Mouse (Mus musculus): Measurements from ENCODE around the gene Hadha.

DNA sequence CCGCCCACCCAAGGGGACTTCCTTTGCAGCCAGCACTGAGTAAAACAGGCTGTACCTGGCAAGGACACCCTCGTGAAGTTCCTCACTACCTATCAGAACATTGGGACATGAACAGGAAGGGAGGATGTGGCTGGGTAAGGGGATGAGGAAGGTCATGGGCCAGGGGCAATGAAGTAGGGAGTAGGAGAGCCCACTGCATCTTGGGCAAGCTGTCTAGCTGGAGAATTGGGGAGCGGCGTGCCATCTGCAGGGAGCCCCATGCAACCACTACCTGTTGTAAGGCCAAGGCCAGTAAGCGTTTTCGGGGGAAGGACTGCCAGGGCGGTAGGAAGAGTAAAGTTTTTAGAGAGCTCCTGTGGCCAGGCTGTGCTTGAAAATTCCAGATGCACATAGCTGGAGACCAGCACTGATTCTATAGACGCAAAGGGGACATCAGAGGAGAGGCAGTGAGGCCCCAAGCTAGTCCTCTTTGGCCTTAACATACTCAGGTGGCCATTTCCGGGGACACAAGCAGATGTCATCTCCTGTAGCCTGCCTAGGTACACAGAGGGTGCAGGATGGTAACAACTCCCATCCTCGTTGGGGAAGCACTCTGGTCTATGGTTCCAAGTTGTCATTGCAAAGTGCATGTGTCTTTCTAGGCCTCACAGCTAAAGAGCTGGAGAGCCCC is 48.4 kb upstream of the Hadha start:
- no peak for TF ChIP-seq CTCF (IDR thresholded peaks at IDR 0.05; ENCODE audit: low read depth, low read length)
- TF ChIP-seq POLR2AphosphoS5 (IDR thresholded peaks at IDR 0.05; ENCODE audit: insufficient replicate concordance, low read depth, low read length) = no peak
